Mouse (Mus musculus) thymus, postnatal 10 days (tissue): Measurements from ENCODE around the gene Adam8.

Experiments used
- DNase-seq, 2 experiments: peaks; one replicate each; pipeline ENCODE4 v3.0.0; 2021; ENCODE audit warnings: low spot score in 2 of 2

Adam8 gene

DNA sequence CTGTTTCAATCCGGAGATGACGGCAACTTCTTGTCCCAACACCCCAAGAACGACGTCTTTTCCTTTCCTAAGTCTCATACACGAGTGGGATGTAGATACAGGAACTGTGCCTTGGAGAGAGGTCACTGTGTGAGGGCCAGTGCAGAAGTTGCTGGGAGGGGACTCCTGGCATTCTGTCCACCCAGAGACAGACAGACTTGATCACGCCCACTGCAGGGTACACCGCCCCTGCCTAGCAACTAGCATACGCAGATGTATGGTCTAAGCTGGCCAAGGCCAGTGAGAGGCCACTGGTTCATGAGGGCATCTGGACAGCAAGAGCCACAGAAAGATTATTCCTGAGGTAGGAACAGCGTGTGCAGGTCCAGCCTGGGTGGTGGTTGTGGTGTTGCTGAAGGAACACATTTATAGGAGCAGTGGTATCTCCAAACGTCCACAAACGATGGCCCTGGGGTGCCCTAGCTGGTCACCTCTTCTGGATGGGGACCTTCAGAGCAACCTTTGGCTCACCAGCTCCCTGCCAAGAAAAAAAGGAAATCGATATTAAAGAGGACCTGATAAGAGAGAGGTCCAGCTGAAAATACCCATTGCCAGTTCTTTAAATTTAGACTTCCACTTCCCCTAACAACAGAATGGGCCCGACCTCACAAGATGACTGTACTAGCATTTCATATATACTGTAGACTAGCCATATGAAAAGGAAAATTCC lies 13.2 kb downstream of the Adam8 start:
- no peak for DNase-seq

- DNase-seq: peak; percentile 54 to 67
Observed at GRCm38 (mm10) chr7:139978278-139978892, 14.0 kb downstream of the Adam8 start, which contains the start of gene 6430531B16Rik. Gene 6430531B16Rik, minus strand, starts transcription at chr7:139978755.

- DNase-seq: no peak
Observed at GRCm38 (mm10) chr7:139975471-139975870, 16.9 kb downstream of the Adam8 start.

GRCm38 (mm10) chr7:139974307-139974706 lies 18.1 kb downstream of the Adam8 start:
- no peak for DNase-seq

DNA sequence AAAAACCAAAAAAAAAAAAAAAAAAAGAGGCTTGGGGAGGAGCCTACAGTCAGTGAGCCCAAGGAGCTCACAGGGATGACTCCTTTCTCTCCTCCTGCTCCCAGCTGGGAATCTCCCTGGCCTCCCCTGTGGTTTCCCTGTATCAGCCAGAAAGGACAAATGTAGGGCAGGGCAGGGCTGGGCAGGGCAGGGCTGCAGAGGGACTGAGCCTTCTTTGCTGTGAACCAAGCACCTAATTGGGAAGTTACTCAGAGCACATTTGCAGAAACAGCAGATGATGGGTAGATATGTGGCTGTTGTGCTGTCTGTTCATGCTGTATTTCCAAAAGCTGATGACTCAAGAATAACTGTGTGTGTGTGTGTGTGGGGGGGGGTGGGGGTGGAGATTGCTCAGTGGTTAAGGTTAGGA lies 19.4 kb downstream of the Adam8 start:
- no peak for DNase-seq

DNA sequence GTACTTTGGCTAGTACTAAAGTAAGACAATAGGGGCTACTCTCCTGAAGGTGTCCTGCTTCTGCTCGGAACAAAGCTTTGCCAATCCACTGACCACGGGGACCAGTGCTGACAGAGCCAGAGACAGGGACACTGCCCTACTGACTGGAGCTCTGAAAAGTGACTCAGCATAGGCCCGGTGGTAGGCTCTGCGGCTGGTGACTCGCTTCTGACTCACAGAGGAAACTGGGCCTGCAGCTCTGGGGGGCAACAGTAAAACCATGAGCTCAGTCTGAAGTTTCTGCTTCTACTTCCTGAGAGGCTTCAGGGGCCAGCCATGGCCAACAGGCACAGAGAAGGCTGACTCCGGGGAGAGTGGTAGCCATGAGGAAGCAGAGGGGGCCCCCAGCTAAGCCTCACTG lies 20.9 kb downstream of the Adam8 start:
- DNase-seq: no peak

GRCm38 (mm10) chr7:139970979-139971378 lies 21.4 kb downstream of the Adam8 start:
- no peak for DNase-seq

- no peak for DNase-seq
Observed at GRCm38 (mm10) chr7:139970216-139970919, 22.0 kb downstream of the Adam8 start.

DNA sequence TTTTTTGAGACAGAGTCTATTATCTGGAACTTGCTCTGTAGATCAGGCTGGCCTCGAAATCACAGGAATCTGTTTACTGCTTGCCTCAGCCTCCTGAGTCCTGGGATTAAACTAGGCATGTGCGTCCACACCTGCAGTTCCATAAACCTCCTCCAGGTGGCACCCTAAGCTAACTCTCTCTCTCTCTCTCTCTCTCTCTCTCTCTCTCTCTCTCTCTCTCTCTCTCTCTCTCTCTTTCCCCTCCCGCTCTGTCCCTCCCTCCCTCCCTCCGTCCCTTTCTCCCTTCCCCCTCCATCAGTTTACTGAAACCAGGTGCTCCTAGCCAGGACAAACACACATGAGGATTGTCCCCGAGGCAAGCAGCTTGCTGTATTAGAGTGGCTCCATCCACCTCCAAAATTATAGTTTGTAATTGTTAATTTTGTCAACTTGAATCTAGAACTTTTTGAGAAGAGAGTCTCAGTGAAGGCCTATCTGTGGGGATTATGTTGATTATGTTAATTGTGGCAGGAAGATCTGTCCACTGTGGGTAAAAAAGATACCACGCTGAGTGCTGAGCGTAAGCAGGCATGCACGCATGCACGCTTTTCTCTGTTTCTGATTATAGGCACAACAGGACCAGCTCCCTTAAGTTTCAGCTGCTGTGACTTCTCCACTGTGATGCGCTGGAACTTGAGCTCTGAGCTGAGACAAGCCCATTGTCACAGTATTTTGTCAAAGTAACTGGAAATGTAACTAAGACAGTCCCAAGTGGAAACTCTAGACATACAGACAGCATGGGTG lies 22.8 kb downstream of the Adam8 start:
- DNase-seq: peak; percentile 55 to 79

DNA sequence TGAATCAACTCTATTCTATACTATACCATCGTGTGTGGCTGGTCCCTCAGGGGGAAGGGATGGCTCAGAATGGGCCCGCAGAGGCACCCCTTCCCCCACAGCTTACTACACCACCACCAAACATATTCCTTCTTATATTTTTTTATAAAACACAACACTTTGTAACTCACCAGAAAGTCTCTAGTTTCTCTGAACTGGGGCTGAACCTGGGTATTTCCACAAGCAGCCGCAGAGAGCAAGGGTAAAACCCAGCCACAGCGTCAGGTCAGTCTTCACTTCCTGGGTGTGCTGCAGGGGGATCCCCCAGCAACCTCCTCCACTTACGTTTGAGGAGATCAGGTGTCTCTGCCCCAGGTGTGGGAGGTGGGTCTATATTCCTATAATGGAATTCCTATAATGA lies 23.9 kb downstream of the Adam8 start:
- DNase-seq: no peak

DNA sequence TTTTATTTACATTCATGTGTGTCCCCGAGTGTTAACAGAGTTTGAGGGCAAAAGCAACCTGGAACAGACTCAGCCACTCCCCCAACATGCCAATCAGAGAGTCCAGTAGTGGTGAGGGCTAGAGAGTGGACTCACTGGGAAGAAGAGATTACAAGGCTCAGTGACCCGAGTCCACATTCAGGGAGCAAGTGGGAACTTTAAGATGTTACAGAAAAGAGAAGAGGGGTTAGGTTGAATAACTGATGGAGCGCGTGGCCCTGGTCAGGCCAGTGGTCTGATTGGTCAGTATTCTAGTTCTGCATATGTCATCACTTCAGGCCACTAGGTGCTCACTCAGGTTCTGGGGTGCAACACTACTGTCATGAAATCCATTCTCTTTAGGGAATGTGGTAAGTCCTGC lies 25.2 kb downstream of the Adam8 start:
- no peak for DNase-seq

DNA sequence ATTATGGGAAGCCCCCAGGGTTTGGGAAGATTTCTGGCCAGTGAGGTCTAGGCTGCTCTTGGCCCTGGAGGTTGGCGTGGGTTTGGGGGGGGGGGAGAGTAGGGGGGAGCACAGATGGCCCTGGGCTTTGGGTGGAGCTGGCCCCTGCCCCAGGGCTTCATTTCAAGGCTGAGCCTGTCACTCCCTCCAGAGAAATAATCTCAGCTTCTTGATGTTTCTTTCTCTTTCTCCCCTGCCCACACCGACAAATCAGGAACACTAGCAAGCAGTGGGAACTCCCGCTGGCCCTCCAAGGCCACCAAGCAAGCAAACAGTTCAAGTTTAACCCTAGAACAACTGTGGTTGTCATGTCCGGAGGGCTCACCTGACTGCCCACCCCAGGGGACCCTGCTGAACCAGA lies 28.5 kb downstream of the Adam8 start:
- no peak for DNase-seq

- DNase-seq: no peak
Observed at GRCm38 (mm10) chr7:139961141-139961540, 31.2 kb downstream of the Adam8 start.

GRCm38 (mm10) chr7:139957958-139958357 lies 34.4 kb downstream of the Adam8 start:
- no peak for DNase-seq

- no peak for DNase-seq
Observed at GRCm38 (mm10) chr7:139957437-139957836, 34.9 kb downstream of the Adam8 start.

DNA sequence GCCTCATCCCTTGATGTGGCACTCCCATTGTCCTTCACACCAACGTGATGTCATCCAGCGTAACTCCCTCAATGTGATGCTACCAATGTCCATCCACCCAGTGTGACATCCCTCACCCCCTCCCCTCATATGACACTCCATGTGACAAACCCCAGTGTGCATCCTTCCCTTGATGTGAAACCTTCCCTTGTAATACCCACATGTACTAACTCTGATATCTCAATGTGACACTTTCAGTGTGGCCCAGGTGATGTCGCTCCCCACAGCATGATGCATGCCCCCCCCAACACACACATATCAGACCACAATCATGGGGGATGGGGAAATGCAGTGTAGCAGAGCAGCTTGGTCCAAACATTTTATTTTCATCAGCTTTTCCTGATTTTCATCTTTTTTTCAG lies 35.7 kb downstream of the Adam8 start:
- no peak for DNase-seq

DNA sequence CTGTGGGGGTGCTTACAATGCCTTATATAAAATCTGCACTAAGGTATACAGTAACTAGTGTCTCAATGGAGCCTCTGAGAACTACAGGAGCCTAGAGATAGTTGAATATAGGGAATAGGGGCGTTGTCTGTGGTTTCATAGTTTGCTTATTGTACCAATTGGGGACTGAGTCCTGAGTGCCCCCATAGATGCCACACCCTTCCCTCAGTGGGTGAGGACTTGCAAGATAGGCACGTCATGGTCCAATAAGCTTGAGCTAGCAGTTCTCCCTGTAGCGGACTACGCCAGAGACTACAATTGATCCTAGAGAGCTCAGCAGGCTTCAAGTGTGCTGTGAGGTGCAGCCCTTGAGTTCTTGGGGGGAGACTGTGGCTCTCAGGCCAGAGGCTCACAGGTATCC lies 36.9 kb downstream of the Adam8 start:
- DNase-seq: no peak

- no peak for DNase-seq
Observed at GRCm38 (mm10) chr7:139951991-139952633, 40.2 kb downstream of the Adam8 start.

DNA sequence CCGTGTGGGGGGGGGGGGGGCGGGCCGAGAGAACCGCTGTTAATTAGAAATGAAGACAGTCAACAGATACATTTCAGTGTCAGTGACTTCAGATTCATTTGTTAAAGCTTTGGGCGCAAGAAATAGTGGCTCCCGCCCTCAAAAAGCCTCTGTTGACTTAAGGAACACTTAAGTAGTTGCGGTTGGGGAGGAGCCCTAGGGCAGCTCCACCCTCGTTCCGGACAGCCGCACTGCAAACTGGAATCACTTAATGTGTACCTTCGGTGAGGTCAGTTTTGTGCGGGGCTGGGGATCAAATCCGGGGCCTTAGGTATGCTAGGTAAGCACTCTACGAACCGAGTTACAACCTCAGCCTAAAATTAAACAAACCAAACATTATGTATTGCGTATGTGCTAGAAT lies 41.3 kb downstream of the Adam8 start:
- no peak for DNase-seq

- no peak for DNase-seq
Observed at GRCm38 (mm10) chr7:139950283-139950971, 41.9 kb downstream of the Adam8 start.

DNA sequence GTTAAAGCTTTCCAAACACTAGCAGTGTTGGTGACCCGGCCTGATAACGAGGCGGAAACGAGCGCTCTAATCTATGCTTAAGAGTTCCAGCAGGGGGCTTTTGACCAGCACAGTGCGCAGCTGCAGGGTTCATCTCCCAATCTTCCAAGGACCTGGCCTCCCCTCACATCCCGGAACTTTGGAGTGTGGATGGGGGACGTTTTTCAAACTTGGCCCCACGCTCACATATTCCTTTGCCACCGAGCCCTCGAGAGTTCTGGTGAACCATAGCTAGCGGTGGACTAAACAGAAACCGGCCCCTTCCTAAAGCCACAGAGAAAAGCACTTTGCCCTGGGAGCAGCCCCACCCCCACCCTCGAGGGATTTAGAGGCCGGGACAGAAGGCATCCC lies 42.5 kb downstream of the Adam8 start:
- peak in 1 of 2 experiments; percentile 26 for DNase-seq
